Mouse (Mus musculus) hindbrain, embryonic 10.5 days (tissue): ENCODE measurements around the gene Rcbtb1. TPM values are rescaled to one million over a fixed set of nuclear protein-coding genes. Genes with fewer than 3 reads are reported as not detected.
"Not testable (repeated sequence)": the region's sequence is repeated elsewhere in the genome, so short reads cannot be mapped to it uniquely, and the experiment has no call there.

ENCODE experiments used
- DNase-seq: peaks from one replicate; pipeline ENCODE4 v3.0.0-alpha.2; 2017; ENCODE audit warnings: low spot score
- H3K27ac ChIP-seq: fragments of 300-500 bp; sonication (generic); 2 replicates; pipeline ENCODE4 v1.5.1; 2016; ENCODE audit warnings: mild to moderate bottlenecking, moderate library complexity
- H3K27me3 ChIP-seq: fragments of 300-500 bp; sonication (generic); 2 replicates; pipeline ENCODE4 v1.6.1; 2016; ENCODE audit warnings: mild to moderate bottlenecking; ENCODE audit not compliant: poor library complexity, insufficient read depth, severe bottlenecking
- H3K36me3 ChIP-seq: fragments of 300-500 bp; sonication (generic); 2 replicates; pipeline ENCODE4 v1.6.1; 2016; ENCODE audit warnings: mild to moderate bottlenecking, moderate library complexity
- H3K4me1 ChIP-seq: fragments of 300-500 bp; sonication (generic); replicated peaks from 2 replicates; pipeline ENCODE4 v1.6.1; 2016; ENCODE audit warnings: mild to moderate bottlenecking
- H3K4me3 ChIP-seq: fragments of 300-500 bp; sonication (generic); 2 replicates; pipeline ENCODE4 v1.5.1; 2016; ENCODE audit warnings: mild to moderate bottlenecking, moderate library complexity
- H3K9me3 ChIP-seq: fragments of 300-500 bp; sonication (generic); 2 replicates; pipeline ENCODE4 v1.6.1; 2016; ENCODE audit warnings: mild to moderate bottlenecking, moderate library complexity
- WGBS: fragments of 180-500 bp; shearing (Covaris S2); methylation state at CpG from one replicate; pipeline ENCODE4 v1.1.7; 2016; 5-methylcytosine and 5-hydroxymethylcytosine counted together
- polyA plus RNA-seq: library from polyadenylated mRNA; unstranded; fragments of >200 nt; fragmentation: Nextera tagmentation; extraction: Ambion mirVana; gene quantifications from 2 replicates; pipeline ENCODE4 v1.2.1, GENCODE M21; 2016

Rcbtb1 gene
- polyA plus RNA-seq, 1 experiment from 2014 or later = 97.6 TPM

DNA sequence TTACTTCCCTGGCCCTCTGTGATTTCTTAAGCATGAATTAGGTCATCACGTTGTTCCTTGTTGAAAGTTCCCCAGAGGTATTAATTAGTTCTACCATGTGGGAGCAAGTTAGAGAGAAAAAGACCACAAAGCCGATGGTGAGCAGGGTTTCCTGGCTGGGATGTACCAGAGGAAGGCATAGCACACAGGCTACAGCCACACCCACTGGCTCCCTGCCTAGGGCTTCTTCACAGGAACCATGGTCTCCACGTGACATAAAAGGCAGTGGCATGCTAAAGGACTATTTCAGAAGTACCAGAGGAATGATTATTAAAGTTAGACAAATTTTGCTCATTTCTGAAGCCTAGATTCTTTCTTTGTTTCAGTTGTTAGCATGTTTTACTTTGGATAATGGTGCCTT lies 18.2 kb downstream of the Rcbtb1 start:
- Histone ChIP-seq H3K27me3 (no peaks in the 10 kb centered on the region), H3K9me3 (no peaks in the 10 kb centered on the region), H3K4me3 (no peak overlapping the region), H3K36me3 (peaks cover 98% of the 10 kb centered on the region), H3K27ac (no peak overlapping the region), H3K4me1 (no peaks in the 10 kb centered on the region)
- no peak for DNase-seq
- 89% methylated on average over 3 of the region's 3 CpGs for WGBS

- Histone ChIP-seq H3K9me3 (no peaks in the 10 kb centered on the region), H3K36me3 (peaks cover 100% of the 10 kb centered on the region), H3K27me3 (no peaks in the 10 kb centered on the region), H3K4me3 (no peak overlapping the region), H3K4me1 (no peaks in the 10 kb centered on the region), H3K27ac (no peak overlapping the region)
- WGBS = 92% methylated on average over 11 of the region's 11 CpGs
- no peak for DNase-seq
Observed at GRCm38 (mm10) chr14:59226240-59226639, 25.2 kb downstream of the Rcbtb1 start.

DNA sequence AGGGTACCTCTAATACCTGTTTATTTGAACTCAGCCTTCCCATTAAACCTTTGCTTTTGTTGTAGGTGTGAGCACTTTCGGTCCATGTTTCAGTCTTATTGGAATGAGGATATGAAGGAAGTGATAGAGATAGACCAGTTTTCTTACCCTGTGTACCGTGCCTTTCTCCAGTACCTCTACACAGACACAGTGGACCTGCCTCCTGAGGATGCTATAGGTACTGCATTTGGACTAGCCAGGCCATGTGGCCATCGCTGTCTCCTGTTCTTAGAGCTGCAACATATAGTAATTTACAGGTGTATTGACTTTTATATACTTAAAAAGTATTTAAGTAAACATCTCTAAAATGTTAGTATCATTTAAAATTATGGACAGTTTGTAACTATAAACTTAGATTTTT lies 28.8 kb downstream of the Rcbtb1 start:
- DNase-seq = no peak
- 95% methylated on average over 3 of the region's 3 CpGs for WGBS
- no peak overlapping the region for H3K27ac ChIP-seq
- H3K36me3 ChIP-seq = peaks cover 100% of the 10 kb centered on the region
- no peaks in the 10 kb centered on the region for H3K27me3 ChIP-seq
- H3K4me3 ChIP-seq = no peak overlapping the region
- H3K4me1 ChIP-seq = no peaks in the 10 kb centered on the region
- H3K9me3 ChIP-seq = no peaks in the 10 kb centered on the region

- Histone ChIP-seq H3K9me3 (no peaks in the 10 kb centered on the region), H3K27ac (no peak overlapping the region), H3K4me3 (no peak overlapping the region), H3K36me3 (peaks cover 100% of the 10 kb centered on the region), H3K4me1 (no peaks in the 10 kb centered on the region), H3K27me3 (no peaks in the 10 kb centered on the region)
- WGBS = 90% methylated on average over 21 of the region's 21 CpGs
- no peak for DNase-seq
Observed at GRCm38 (mm10) chr14:59230331-59230966, 29.4 kb downstream of the Rcbtb1 start.

- no peak overlapping the region for H3K27ac ChIP-seq
- no peak for DNase-seq
- no peaks in the 10 kb centered on the region for H3K27me3 ChIP-seq
- 78% methylated on average over 5 of the region's 5 CpGs for WGBS
- H3K36me3 ChIP-seq = peaks cover 100% of the 10 kb centered on the region
- no peaks in the 10 kb centered on the region for H3K9me3 ChIP-seq
- no peak overlapping the region for H3K4me3 ChIP-seq
- no peaks in the 10 kb centered on the region for H3K4me1 ChIP-seq
Observed at GRCm38 (mm10) chr14:59232003-59232402, 31.0 kb downstream of the Rcbtb1 start.

DNA sequence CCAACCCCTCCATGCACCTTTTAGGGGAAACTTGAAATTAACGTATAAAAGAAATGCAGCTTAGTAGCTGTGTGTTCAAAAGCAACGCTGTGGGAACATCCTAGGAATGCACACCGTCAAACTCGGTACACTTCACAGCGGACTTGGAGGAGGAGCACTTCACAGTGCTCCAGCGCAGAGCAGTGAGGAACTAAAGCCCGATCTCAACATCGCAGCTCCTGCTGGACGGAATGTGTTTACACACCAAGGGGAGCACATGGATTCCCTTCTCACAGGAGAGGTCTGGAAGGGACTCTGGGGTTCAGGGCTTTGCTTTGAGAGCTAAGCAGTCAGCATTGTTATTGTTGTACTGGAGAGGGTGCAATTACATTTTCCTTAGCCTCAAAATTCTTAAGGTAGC lies 32.6 kb downstream of the Rcbtb1 start:
- DNase-seq = no peak
- H3K36me3 ChIP-seq = peaks cover 100% of the 10 kb centered on the region
- no peak overlapping the region for H3K27ac ChIP-seq
- H3K27me3 ChIP-seq = no peaks in the 10 kb centered on the region
- H3K4me1 ChIP-seq = no peaks in the 10 kb centered on the region
- WGBS = 94% methylated on average over 9 of the region's 9 CpGs
- H3K4me3 ChIP-seq = no peak overlapping the region
- peaks cover 13% of the 10 kb centered on the region for H3K9me3 ChIP-seq

- DNase-seq, H3K4me3 ChIP-seq, H3K9me3 ChIP-seq, H3K4me1 ChIP-seq, H3K27ac ChIP-seq, H3K27me3 ChIP-seq, H3K36me3 ChIP-seq: not testable (repeated sequence)
- 73% methylated on average over 5 of the region's 5 CpGs for WGBS
Observed at GRCm38 (mm10) chr14:59250350-59250749, 49.3 kb downstream of the Rcbtb1 start.

DNA sequence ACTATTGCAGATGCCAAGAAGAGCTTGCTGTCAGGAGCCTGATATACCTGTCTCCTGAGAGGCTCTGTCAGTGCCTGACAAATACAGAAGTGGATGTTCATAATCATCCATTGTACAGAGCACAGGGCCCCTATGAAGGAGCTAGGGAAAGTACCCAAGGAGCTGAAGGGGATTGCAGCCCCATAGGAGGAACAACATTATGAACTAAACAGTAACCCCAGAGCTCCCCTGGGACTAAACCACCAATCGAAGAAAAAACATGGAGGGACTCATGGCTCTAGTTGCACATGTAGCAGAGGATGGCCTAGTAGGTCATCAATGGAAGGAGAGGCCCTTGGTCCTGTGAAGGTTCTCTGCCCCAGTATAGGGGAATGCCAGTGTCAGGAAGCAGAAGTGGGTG lies 54.9 kb downstream of the Rcbtb1 start:
- not testable (repeated sequence) for H3K36me3 ChIP-seq, DNase-seq, H3K27ac ChIP-seq, H3K27me3 ChIP-seq, H3K4me1 ChIP-seq, H3K4me3 ChIP-seq, H3K9me3 ChIP-seq
- WGBS = 93% methylated on average over 1 of the region's 1 CpGs

GRCm38 (mm10) chr14:59260056-59260455 lies 59.0 kb downstream of the Rcbtb1 start, which contains the start of gene Gm6904:
Gene Gm6904 (minus strand): TSS chr14:59260216.
- H3K27me3 ChIP-seq = no peaks in the 10 kb centered on the region
- no peaks in the 10 kb centered on the region for H3K4me1 ChIP-seq
- no peak for DNase-seq
- WGBS = 81% methylated on average over 3 of the region's 3 CpGs
- no peaks in the 10 kb centered on the region for H3K36me3 ChIP-seq
- no peaks in the 10 kb centered on the region for H3K9me3 ChIP-seq
- no peak within 1 kb of the TSS for H3K27ac ChIP-seq
- no peak within 1 kb of the TSS for H3K4me3 ChIP-seq

DNA sequence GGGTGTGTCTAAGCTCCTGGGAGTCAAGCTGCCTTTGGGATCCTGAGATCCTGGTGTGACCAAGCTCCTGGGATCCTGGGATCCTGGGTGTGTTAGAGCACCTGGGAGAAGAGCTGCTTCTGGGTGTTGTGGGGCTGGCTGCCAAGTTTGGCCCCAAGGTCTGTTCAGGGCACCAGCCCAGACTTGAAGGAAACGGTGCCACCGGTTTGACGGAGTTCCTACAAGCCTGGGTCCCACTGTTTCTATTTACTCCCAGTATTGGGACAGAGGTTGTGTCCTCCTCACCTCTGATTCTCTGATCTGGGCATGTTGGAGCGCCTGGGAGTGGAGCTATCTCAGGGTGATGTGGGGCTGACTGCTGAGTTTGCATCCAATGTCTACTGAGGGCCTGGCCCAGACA lies 74.0 kb downstream of the Rcbtb1 start:
- DNase-seq, H3K4me1 ChIP-seq, H3K4me3 ChIP-seq, H3K36me3 ChIP-seq, H3K9me3 ChIP-seq, H3K27ac ChIP-seq, H3K27me3 ChIP-seq: not testable (repeated sequence)
- 86% methylated on average over 4 of the region's 4 CpGs for WGBS

Other genes with a start within 250 kb of the Rcbtb1 start
- not detected in 2 replicates for gene 1700129C05Rik, start 58.3 kb upstream of the Rcbtb1 start, polyA plus RNA-seq
- gene Gm5142, start 22.5 kb upstream of the Rcbtb1 start, polyA plus RNA-seq = not detected in 2 replicates
- gene Gm6904, start 59.0 kb downstream of the Rcbtb1 start, polyA plus RNA-seq = not detected in 2 replicates
- not detected in 2 replicates for gene Phf11a, start 96.3 kb downstream of the Rcbtb1 start, polyA plus RNA-seq
- gene Phf11b, start 140.1 kb downstream of the Rcbtb1 start, polyA plus RNA-seq = 0.21 TPM in 1 of 2 replicates, not detected in the other
- 0.25 TPM in 1 of 2 replicates, not detected in the other for gene Phf11d, start 164.3 kb downstream of the Rcbtb1 start, polyA plus RNA-seq
- gene Phf11c, start 194.2 kb downstream of the Rcbtb1 start, polyA plus RNA-seq = 0.42 and 0.46 TPM in 2 replicates
- gene Setdb2, start 239.7 kb downstream of the Rcbtb1 start, polyA plus RNA-seq = 12.1 and 12.6 TPM in 2 replicates
- 38.3 and 44.3 TPM in 2 replicates for gene Cab39l, start 239.8 kb downstream of the Rcbtb1 start, polyA plus RNA-seq